Mouse (Mus musculus): ENCODE results near the gene Galnt2.

DNA sequence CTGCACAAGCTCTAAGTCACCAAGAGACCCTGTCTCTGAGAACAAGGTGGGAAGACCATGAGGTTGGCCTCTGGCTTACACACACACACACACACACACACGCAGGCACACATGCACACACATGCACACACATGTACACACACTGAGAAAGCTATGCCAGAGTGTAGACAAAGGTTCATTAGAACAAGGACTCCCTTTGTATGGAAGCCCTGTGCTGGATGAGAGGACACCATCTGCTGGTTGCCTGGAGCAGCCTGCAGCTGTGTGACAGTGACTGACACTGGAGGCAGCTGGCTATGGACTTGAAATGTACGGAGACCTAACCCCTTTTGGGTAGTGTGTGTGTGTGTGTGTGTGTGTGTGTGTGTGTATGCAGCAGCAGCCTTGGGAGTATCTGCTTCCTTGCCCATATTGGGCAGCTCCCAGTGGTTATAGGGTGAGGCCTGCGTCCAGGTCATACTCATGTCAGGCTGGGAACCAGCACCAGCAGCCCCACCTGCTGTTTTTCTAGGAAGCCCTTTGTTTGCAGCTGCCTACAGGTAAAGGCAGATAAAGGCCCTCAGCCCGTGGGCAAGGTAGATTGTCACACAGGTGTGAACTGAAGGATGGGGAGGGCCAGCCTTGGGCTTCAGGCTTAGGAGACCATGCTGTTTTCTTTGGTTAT lies 55.4 kb downstream of the Galnt2 start:
- TF ChIP-seq CTCF (IDR thresholded peaks at IDR 0.05; ENCODE audit: extremely low read depth, insufficient read length, insufficient replicate concordance, low read depth, low read length) (peak; percentile 18; the same call in 1 of the 2 replicates), POLR2A (IDR thresholded peaks at IDR 0.05; ENCODE audit: low read depth, low read length) (no peak)

All from small intestine, adult 2 months (tissue).